Mouse (Mus musculus) hindbrain, embryonic 12.5 days (tissue): ENCODE data around the gene Gtf2e1. TPM values are rescaled to one million over a fixed set of nuclear protein-coding genes. Genes with fewer than 3 reads are reported as not detected.

ENCODE experiments used
- ATAC-seq: fragments of 200-750 bp; cut with Nextera tagmentation; 2 replicates; pipeline ENCODE4 v1.8.0; 2017; ENCODE audit warnings: moderate TSS enrichment; ENCODE audit not compliant: low FRiP score
- H3K27ac ChIP-seq: fragments of 300-500 bp; sonication (generic); 2 replicates; pipeline ENCODE4 v1.5.1; 2016; ENCODE audit warnings: mild to moderate bottlenecking
- H3K27me3 ChIP-seq: fragments of 300-500 bp; sonication (generic); 2 replicates; pipeline ENCODE4 v1.6.1; 2016; ENCODE audit warnings: mild to moderate bottlenecking
- H3K36me3 ChIP-seq: fragments of 300-500 bp; sonication (generic); 2 replicates; pipeline ENCODE4 v1.6.1; 2016; ENCODE audit warnings: mild to moderate bottlenecking
- H3K4me1 ChIP-seq: fragments of 300-500 bp; sonication (generic); 2 replicates; pipeline ENCODE4 v1.6.1; 2016
- H3K4me2 ChIP-seq: fragments of 300-500 bp; sonication (generic); replicated peaks from 2 replicates; pipeline ENCODE4 v1.6.1; 2016; ENCODE audit warnings: mild to moderate bottlenecking
- H3K4me3 ChIP-seq: fragments of 300-500 bp; sonication (generic); 2 replicates; pipeline ENCODE4 v1.5.1; 2016; ENCODE audit warnings: mild to moderate bottlenecking
- H3K9ac ChIP-seq: fragments of 300-500 bp; sonication (generic); 2 replicates; pipeline ENCODE4 v1.6.1; 2016; ENCODE audit warnings: mild to moderate bottlenecking, moderate library complexity
- H3K9me3 ChIP-seq: fragments of 300-500 bp; sonication (generic); replicated peaks from 2 replicates; pipeline ENCODE4 v1.6.1; 2016; ENCODE audit warnings: mild to moderate bottlenecking
- WGBS: fragments of 180-500 bp; shearing (Covaris S2); methylation state at CpG from one replicate; pipeline ENCODE4 v1.1.7; 2016; 5-methylcytosine and 5-hydroxymethylcytosine counted together
- polyA plus RNA-seq: library from polyadenylated mRNA; unstranded; fragments of >200 nt; fragmentation: Nextera tagmentation; extraction: Ambion mirVana; gene quantifications from 2 replicates; pipeline ENCODE4 v1.2.1, GENCODE M21; 2016

The Gtf2e1 gene
- polyA plus RNA-seq, 1 experiment from 2014 or later, result 45.1 TPM

GRCm38 (mm10) chr16:37539240-37539610 is 364 bp downstream of the Gtf2e1 start:
- under 1% methylated on average over 22 of the region's 22 CpGs for WGBS
- Histone ChIP-seq H3K27ac (peak overlapping the region; percentile 89), H3K9ac (peak overlapping the region; percentile 71), H3K27me3 (no peaks in the 10 kb centered on the region), H3K4me2 (peak overlapping the region; percentile 55), H3K4me3 (peak overlapping the region; percentile 55), H3K9me3 (no peaks in the 10 kb centered on the region), H3K4me1 (peaks cover 29% of the 10 kb centered on the region), H3K36me3 (peaks cover 17% of the 10 kb centered on the region)
- peak; percentile 61 for ATAC-seq

DNA sequence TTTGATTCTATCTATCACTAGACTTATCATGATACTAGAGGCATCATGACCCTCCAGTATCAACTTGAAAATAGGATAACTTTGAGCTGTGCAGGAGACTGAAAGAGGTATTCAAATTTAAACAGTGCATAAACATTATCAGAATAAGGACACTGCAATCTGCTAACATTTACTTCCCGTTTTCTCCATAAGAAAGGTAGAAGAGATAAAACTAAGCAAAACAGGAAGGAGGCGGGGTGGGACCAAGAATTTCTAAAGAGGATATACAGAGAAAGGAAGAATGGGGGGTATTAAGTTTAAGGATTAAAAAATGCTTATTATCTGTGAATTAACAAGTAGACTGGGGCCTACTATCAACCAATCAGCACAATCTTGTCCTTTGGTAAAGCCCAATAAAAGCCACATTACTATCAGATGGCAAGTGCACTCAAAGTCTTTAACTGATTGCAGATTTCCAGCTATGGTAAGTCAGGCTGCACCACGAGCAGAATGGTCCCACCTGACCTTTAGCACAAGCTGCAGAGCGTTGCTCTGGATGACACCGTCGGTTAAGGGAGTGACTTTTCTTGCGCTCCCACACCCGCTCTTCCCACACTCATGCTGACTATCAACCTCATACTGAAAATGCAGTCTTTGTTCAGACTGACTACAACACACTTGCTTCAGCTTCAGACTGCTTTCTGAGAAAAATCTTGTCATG is 6.1 kb downstream of the Gtf2e1 start:
- Histone ChIP-seq H3K27me3 (no peaks in the 10 kb centered on the region), H3K9me3 (no peaks in the 10 kb centered on the region), H3K4me1 (peaks cover 17% of the 10 kb centered on the region), H3K4me2 (no peak overlapping the region), H3K9ac (no peak overlapping the region), H3K36me3 (peaks cover 26% of the 10 kb centered on the region), H3K27ac (no peak overlapping the region), H3K4me3 (no peak overlapping the region)
- ATAC-seq, result no peak
- WGBS, result 90% methylated on average over 8 of the region's 8 CpGs

DNA sequence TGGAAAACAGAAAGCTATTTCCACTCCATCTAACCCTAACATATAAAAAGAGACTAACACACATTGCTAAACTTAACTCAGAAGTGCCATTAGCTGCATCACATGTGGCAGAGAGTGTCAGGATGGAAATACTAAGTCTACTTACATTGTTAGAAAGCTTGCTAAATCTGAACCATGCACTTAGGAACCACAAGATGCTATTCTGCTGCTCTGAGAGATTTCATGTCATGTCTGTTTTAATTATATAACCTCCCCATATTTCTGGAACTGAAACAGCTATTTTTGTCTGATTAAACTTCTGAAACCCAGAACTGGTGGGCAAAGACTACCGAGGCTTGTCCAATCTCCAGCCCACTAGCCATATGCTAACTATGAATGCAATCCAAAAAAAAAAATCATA is 7.5 kb downstream of the Gtf2e1 start:
- peaks cover 26% of the 10 kb centered on the region for H3K36me3 ChIP-seq
- no peak for ATAC-seq
- H3K9me3 ChIP-seq, result no peaks in the 10 kb centered on the region
- no peak overlapping the region for H3K27ac ChIP-seq
- 0 out of 2 replicates have a peak, but pooled peaks cover 7% of the 10 kb centered on the region for H3K4me1 ChIP-seq
- no peak overlapping the region for H3K9ac ChIP-seq
- WGBS, result 94% methylated on average over 1 of the region's 1 CpGs
- H3K27me3 ChIP-seq, result no peaks in the 10 kb centered on the region
- H3K4me2 ChIP-seq, result no peak overlapping the region
- H3K4me3 ChIP-seq, result no peak overlapping the region

DNA sequence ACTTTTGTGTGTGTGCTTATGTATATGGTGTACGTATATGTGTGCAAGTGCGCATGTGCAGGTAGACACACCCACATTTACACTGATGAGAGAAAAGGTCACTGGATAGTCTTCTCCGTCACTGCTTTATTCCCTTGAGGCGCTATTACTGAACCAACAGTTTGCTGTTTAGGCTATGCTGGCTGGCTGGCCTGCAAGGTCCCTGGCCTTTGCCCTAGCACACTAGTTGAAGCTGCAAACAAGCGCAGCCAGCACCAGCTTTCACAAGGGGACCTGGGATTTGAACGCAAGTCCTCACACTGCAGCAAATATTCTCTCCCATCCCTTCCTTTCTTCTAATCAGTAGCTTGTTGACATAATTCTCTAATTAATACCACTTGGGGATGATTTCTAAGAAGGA is 9.4 kb downstream of the Gtf2e1 start:
- WGBS, result 83% methylated on average over 6 of the region's 6 CpGs

DNA sequence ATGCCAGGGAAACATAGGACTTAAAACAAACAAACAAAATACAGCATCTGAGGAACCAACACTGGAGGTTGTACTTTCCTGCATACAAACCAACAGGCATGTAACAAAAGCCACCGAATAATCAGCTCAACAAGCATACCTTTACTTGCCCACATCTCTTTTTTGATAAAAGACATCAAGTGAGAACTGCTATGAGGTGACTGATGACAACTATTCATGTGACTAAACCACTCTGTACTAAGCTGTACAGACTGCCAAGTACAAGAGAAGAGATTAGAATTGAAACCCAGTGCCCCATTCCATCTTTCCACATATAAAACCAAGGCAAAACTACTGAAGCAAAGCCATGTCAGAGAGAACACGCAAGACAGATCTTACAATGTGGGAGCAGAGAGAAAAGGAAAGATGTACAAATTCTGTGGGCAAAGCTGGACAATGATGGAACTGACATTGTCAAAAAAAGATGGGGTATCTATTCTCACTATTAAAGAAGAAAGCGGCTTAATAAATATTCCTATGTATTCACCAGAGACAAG is 12.8 kb downstream of the Gtf2e1 start:
- H3K9ac ChIP-seq, result no peak overlapping the region
- no peak overlapping the region for H3K4me3 ChIP-seq
- H3K4me2 ChIP-seq, result no peak overlapping the region
- H3K36me3 ChIP-seq, result peaks cover 34% of the 10 kb centered on the region
- no peak for ATAC-seq
- WGBS, result 95% methylated on average over 3 of the region's 3 CpGs
- no peaks in the 10 kb centered on the region for H3K9me3 ChIP-seq
- H3K27me3 ChIP-seq, result no peaks in the 10 kb centered on the region
- no peak overlapping the region for H3K27ac ChIP-seq
- no peaks in the 10 kb centered on the region for H3K4me1 ChIP-seq

More for the DNA sequence above, 9.4 kb downstream of the Gtf2e1 start:
- Histone ChIP-seq H3K27ac (no peak overlapping the region), H3K4me1 (0 out of 2 replicates have a peak, but pooled peaks cover 3% of the 10 kb centered on the region), H3K27me3 (no peaks in the 10 kb centered on the region), H3K9ac (no peak overlapping the region), H3K4me3 (no peak overlapping the region), H3K9me3 (no peaks in the 10 kb centered on the region), H3K36me3 (peaks cover 19% of the 10 kb centered on the region), H3K4me2 (no peak overlapping the region)
- ATAC-seq, result no peak

DNA sequence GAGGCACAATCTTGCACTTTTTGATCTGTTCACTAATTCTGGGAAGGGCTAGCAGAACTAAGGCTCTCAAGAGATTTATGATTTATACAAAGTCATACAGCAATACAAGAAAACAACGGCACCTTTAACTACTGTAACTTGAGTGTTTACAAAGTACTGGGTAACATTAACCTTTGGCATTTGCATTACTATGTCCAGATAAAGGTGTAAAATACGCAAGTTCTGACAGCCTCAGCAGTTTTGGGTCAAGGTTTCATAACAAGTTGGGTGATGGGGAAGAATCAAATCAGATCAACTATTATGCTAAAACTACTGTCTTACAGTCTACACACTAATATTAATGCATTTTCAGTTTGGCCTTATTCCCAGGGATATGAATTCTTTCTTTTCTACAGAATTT is 14.5 kb downstream of the Gtf2e1 start:
- no peak overlapping the region for H3K4me3 ChIP-seq
- no peak overlapping the region for H3K27ac ChIP-seq
- no peak overlapping the region for H3K4me2 ChIP-seq
- no peaks in the 10 kb centered on the region for H3K27me3 ChIP-seq
- H3K4me1 ChIP-seq, result no peaks in the 10 kb centered on the region
- H3K36me3 ChIP-seq, result peaks cover 47% of the 10 kb centered on the region
- no peak for ATAC-seq
- no peak overlapping the region for H3K9ac ChIP-seq
- 94% methylated on average over 2 of the region's 2 CpGs for WGBS
- no peaks in the 10 kb centered on the region for H3K9me3 ChIP-seq

- Histone ChIP-seq H3K36me3 (peaks cover 60% of the 10 kb centered on the region), H3K4me3 (no peak overlapping the region), H3K4me1 (no peaks in the 10 kb centered on the region), H3K9ac (no peak overlapping the region), H3K4me2 (no peak overlapping the region), H3K27me3 (no peaks in the 10 kb centered on the region), H3K9me3 (no peaks in the 10 kb centered on the region), H3K27ac (no peak overlapping the region)
- 92% methylated on average over 7 of the region's 7 CpGs for WGBS
- no peak for ATAC-seq
These were observed 17.4 kb downstream of the Gtf2e1 start for GRCm38 (mm10) chr16:37522100-37522697.

GRCm38 (mm10) chr16:37520190-37521040 is 19.2 kb downstream of the Gtf2e1 start:
- 96% methylated on average over 2 of the region's 2 CpGs for WGBS
- no peak overlapping the region for H3K4me3 ChIP-seq
- H3K4me2 ChIP-seq, result no peak overlapping the region
- H3K9ac ChIP-seq, result no peak overlapping the region
- peaks cover 66% of the 10 kb centered on the region for H3K36me3 ChIP-seq
- H3K4me1 ChIP-seq, result no peaks in the 10 kb centered on the region
- H3K27me3 ChIP-seq, result no peaks in the 10 kb centered on the region
- no peak overlapping the region for H3K27ac ChIP-seq
- no peaks in the 10 kb centered on the region for H3K9me3 ChIP-seq
- no peak for ATAC-seq

DNA sequence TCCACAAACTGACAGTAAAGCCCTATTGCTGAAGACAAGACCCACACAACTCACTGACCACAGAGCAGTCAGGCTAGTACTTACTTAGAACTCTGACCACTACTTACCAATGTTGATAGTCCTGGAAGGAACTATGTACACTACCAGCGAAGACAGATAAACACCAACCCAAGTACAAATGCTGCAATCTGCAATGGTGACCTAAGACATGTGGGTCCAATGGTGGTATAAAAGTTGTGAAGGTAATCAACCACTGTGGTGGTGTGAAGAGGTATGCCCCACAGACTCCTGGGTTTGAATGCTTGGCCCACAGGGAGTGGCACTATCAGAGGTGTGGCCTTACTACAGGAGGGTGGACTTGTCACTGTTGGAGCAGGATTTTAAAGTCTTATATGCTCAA is 19.9 kb downstream of the Gtf2e1 start:
- Histone ChIP-seq H3K4me3 (no peak overlapping the region), H3K36me3 (peaks cover 68% of the 10 kb centered on the region), H3K27ac (no peak overlapping the region), H3K4me2 (no peak overlapping the region), H3K9me3 (no peaks in the 10 kb centered on the region), H3K27me3 (no peaks in the 10 kb centered on the region), H3K9ac (no peak overlapping the region), H3K4me1 (no peaks in the 10 kb centered on the region)
- ATAC-seq, result no peak
- 97% methylated on average over 1 of the region's 1 CpGs for WGBS

DNA sequence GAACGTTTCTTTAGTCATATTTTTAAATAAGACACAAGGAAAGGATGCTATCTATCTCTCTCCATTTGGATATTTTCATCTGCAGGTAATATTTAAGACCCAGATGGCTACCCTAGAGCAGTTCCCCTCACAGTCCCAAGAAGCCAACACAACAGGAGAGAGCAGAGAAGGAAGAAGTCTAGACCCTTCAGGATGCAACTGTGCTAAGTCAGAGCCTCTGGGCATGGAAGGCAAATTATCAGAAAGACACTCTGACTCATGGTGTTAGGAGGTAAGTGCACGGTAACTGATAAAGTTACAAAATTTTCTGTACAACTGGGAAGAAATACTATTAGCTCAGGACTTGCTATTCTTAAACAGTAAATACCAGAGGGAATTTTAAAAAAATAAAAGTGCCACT is 20.9 kb downstream of the Gtf2e1 start:
- H3K4me1 ChIP-seq, result no peaks in the 10 kb centered on the region
- no peaks in the 10 kb centered on the region for H3K27me3 ChIP-seq
- no peaks in the 10 kb centered on the region for H3K9me3 ChIP-seq
- 90% methylated on average over 2 of the region's 2 CpGs for WGBS
- no peak overlapping the region for H3K4me3 ChIP-seq
- H3K9ac ChIP-seq, result no peak overlapping the region
- no peak overlapping the region for H3K4me2 ChIP-seq
- H3K27ac ChIP-seq, result no peak overlapping the region
- peaks cover 64% of the 10 kb centered on the region for H3K36me3 ChIP-seq
- no peak for ATAC-seq

DNA sequence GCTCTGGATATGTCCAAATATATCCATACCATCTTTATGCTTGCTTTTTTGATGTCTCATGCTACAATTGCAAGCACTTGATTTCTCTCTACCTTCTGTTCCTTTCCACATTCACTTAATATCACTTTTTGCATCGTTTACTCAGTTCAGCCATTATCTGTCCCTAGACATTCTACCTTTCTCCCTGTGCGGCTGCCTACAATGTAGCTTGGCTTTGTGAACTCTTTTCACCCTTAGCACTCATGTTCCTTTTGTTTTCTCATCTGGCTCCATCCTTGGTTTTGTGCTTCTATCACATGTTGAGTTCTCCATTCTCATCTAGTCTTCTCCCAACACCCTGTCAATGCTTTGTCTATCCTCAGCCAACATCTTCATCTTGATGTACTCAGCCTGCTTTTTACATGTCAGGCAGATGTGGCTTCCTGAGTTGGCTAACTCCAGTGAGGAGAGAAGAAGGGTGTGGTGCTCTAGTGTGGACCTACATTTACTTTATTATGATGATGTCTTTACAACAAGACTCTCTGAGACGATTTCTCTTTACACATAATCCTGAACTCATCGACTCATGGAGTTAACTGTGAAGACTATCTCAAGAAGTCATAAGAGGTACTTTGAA is 21.9 kb downstream of the Gtf2e1 start:
- no peaks in the 10 kb centered on the region for H3K4me1 ChIP-seq
- no peak overlapping the region for H3K4me2 ChIP-seq
- no peak for ATAC-seq
- H3K36me3 ChIP-seq, result peaks cover 59% of the 10 kb centered on the region
- no peak overlapping the region for H3K4me3 ChIP-seq
- WGBS, result 94% methylated on average over 4 of the region's 4 CpGs
- H3K9ac ChIP-seq, result no peak overlapping the region
- H3K27ac ChIP-seq, result no peak overlapping the region
- H3K9me3 ChIP-seq, result no peaks in the 10 kb centered on the region
- no peaks in the 10 kb centered on the region for H3K27me3 ChIP-seq
